Comparison of ENCODE assay signal across 8 mouse cellular contexts in the genomic region with DNA sequence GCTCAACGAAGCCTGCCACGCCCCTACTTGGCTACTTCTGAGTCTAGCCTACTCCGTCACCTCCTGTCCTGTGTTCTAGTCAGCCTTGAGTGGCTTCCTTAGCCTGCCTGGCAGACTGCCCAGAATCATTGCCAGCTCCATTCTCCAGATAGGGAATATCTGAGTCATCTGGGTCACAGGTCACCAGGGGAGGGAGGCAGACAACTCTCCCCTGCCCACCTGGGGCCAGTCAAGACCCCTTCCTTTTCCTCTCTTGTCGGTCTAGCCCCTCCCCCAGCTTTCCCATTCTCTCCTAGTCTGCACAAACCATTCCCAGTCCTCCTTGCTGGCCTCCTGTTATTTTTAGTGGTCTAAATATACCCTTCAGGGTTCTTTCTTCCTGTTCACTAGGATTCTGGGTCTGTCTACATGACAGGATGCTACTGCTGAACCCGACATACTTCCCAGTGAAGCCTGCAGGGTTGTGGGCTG. TPM values are rescaled to one million over a fixed set of nuclear protein-coding genes. Genes with fewer than 3 reads are reported as not detected.
DNase-seq lines count a peak whose midpoint lies in the region; ATAC-seq lines count a peak whose summit lies in the region.

No protein-coding gene starts in this region.

- intact Hi-C loops in heart, postnatal 14 days (cut with DNase I), result no loop called here

- no peaks in the 10 kb centered on the region for H3K27me3 ChIP-seq in liver, embryonic 16.5 days (ENCODE audit: control insufficient read depth, insufficient read depth, low read depth, low read length)
- no peaks in the 10 kb centered on the region for H3K27me3 ChIP-seq in forebrain, embryonic 10.5 days (ENCODE audit: poor library complexity, severe bottlenecking)

- H3K4me3 ChIP-seq in liver, embryonic 16.5 days (ENCODE audit: low read depth, low read length), result no peak overlapping the region
- no peak overlapping the region for H3K4me3 ChIP-seq in forebrain, embryonic 10.5 days

- H3K4me2 ChIP-seq in liver, embryonic 16.5 days (ENCODE audit: low read depth, low read length), result no peak overlapping the region

- no peaks in the 10 kb centered on the region for H3K36me3 ChIP-seq in liver, embryonic 16.5 days (ENCODE audit: control insufficient read depth, insufficient read depth)
- no peaks in the 10 kb centered on the region for H3K36me3 ChIP-seq in forebrain, embryonic 10.5 days (replicated peaks)

- no peak overlapping the region for H3K9ac ChIP-seq in liver, embryonic 16.5 days (ENCODE audit: low read depth, low read length)

- no peaks in the 10 kb centered on the region for H3K9me3 ChIP-seq in liver, embryonic 16.5 days (replicated peaks; ENCODE audit: control insufficient read depth, low read length)
- no peaks in the 10 kb centered on the region for H3K9me3 ChIP-seq in forebrain, embryonic 10.5 days

- H3K4me1 ChIP-seq in liver, embryonic 16.5 days (ENCODE audit: control insufficient read depth, low read depth, low read length), result no peaks in the 10 kb centered on the region
- 0 out of 2 replicates have a peak, but pooled peaks cover 4% of the 10 kb centered on the region for H3K4me1 ChIP-seq in forebrain, embryonic 10.5 days

- peak; percentile 21; the same call in 1 of the 2 replicates for ATAC-seq in liver, embryonic 16.5 days (ENCODE audit: low read depth)

- H3K27ac ChIP-seq in liver, embryonic 16.5 days (ENCODE audit: low read length), result no peak overlapping the region
- H3K27ac ChIP-seq in forebrain, embryonic 10.5 days, result no peak overlapping the region

- WGBS in liver, embryonic 16.5 days (ENCODE audit: insufficient replicate concordance), result 37% methylated on average over 5 of the region's 5 CpGs
- WGBS in forebrain, embryonic 10.5 days, result 68% methylated on average over 5 of the region's 5 CpGs

- peak; percentile 39 for DNase-seq in MN1 (ENCODE audit: low spot score)
- DNase-seq in adrenal gland, postnatal 36 days, result peak; percentile 86 to 89
- DNase-seq in heart, postnatal 14 days, result peak; percentile 70 to 72
- no peak for DNase-seq in layer of hippocampus, adult 11-12 months (ENCODE audit: low spot score)
- DNase-seq in urinary bladder, postnatal 14 days (ENCODE audit: low spot score), result no peak
- no peak for DNase-seq in left cerebral cortex, adult 9 months (ENCODE audit: low spot score in 2 of 2)
- DNase-seq in forebrain, embryonic 10.5 days (ENCODE audit: extremely low spot score, low spot score), result no peak

RNA-seq across cellular contexts. Expression of a gene that starts 50.3 kb away (rescaled TPM):
- total RNA-seq in adrenal gland, postnatal 36 days (2021), result 10 to 100 TPM; 47.5 to 51.0 TPM
- total RNA-seq in heart, postnatal 14 days (2021), result 100 to 1,000 TPM; 115 to 119 TPM
- polyA plus RNA-seq in liver, embryonic 16.5 days (2015; fragmentation: Nextera tagmentation; extraction: Ambion mirVana), result 2.1 and 2.8 TPM in 2 replicates
- polyA plus RNA-seq in forebrain, embryonic 10.5 days (2016; fragmentation: Nextera tagmentation; extraction: Ambion mirVana), result 3.9 and 4.6 TPM in 2 replicates

Comparison
In these comparisons a context has a peak if more than half of its experiments do, and no peak if none do; other contexts are left out.
1. DNase-seq: peak in MN1 (single experiment), adrenal gland, postnatal 36 days (2 of 2) and heart, postnatal 14 days (2 of 2); none in layer of hippocampus, adult 11-12 months (single experiment), urinary bladder, postnatal 14 days (single experiment), left cerebral cortex, adult 9 months (0 of 2) and forebrain, embryonic 10.5 days (single experiment).